Mouse (Mus musculus): Measurements from ENCODE around the gene Cdcp1.

DNA sequence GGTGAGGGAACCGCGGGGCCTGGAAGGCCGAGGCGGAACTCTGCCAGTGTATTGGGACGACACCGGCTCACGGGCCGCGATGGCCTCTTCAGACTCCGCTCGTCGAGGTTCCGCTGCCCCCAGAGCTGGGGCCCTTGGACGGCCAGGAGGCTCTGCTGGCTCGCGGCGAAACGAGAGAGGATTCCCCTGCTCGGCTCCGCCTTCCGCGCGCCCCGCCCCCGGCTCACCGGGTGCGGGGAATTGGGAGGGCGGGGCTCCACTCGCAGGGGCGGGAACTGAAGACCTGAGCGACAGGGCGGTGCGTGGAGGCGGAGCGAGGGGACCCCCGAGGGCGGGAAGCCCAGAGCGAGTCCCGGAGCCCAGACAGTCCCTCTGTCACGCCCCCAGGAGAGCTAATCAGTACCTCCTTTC is 44.8 kb upstream of the Cdcp1 start, which contains the start of gene Tmem158:
- TF ChIP-seq POLR2A (IDR thresholded peaks at IDR 0.05; ENCODE audit: extremely low read depth, insufficient read depth, low read length) (0 out of 2 replicates have a peak, but pooled peaks have one; percentile 40), CTCF (IDR thresholded peaks at IDR 0.05; ENCODE audit: low read depth, low read length) (no peak)

All from liver, adult 2 months (tissue).